Mouse (Mus musculus) lung, postnatal 0 days (tissue): Measurements from ENCODE around the gene Clcn6.

Experiments used
- CTCF ChIP-seq: IDR thresholded peaks from 2 replicates; pipeline ENCODE4 v1.5.1; 2016; ENCODE audit warnings: antibody characterized with exemption, mild to moderate bottlenecking
- EP300 ChIP-seq: IDR thresholded peaks from 2 replicates; pipeline ENCODE4 v1.6.1; 2016; ENCODE audit warnings: antibody characterized with exemption, mild to moderate bottlenecking, control low read depth

- TF ChIP-seq CTCF (peak; percentile 41), EP300 (no peak)
These were observed 19.1 kb upstream of the Clcn6 start for GRCm38 (mm10) chr4:148057661-148058209.
